Mouse (Mus musculus) granulocyte monocyte progenitor cell, adult 5-6 weeks (primary cell): ENCODE results near the gene Slc39a8. TPM values are rescaled to one million over a fixed set of nuclear protein-coding genes. Genes with fewer than 3 reads are reported as not detected.

Source experiments
- ATAC-seq: replicated peaks from 2 replicates; pipeline ENCODE4 v1.8.0; 2016; ENCODE audit warnings: mild to moderate bottlenecking, moderate TSS enrichment, inconsistent platforms; ENCODE audit not compliant: poor library complexity, severe bottlenecking
- total RNA-seq, 2 experiments: library from RNA; stranded (forward) in 1 of 2; stranded (reverse) in 1 of 2; fragments of 200-712, 200-1000 nt in 1 of 2; fragments of >200 nt in 1 of 2; fragmentation: Nextera tagmentation in 1 of 2; gene quantifications; 2 replicates each; pipeline ENCODE4 v1.2.3; 2014 to 2017

Slc39a8 gene
- total RNA-seq, 2 experiments from 2014 or later = 5.8 to 15.0 TPM

DNA sequence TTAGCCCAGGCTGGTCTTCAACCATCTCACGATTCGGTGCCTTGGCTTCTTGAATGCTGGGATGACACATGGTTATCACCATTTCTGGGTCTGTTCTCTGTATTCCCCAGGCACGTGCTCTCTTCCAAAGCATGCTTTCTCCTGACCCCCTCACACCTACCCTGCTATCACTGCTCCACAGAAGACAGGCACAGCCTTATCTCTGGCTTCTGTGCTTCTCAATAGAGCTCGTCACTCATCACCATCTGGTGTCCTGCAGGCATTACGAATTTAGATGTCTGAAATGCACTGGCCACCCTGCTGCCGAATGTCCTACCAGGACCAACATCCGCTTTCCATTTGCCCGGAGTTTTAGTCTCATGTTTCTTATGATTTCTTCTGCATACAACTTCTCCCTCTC is 18.6 kb downstream of the Slc39a8 start:
- ATAC-seq = no peak

DNA sequence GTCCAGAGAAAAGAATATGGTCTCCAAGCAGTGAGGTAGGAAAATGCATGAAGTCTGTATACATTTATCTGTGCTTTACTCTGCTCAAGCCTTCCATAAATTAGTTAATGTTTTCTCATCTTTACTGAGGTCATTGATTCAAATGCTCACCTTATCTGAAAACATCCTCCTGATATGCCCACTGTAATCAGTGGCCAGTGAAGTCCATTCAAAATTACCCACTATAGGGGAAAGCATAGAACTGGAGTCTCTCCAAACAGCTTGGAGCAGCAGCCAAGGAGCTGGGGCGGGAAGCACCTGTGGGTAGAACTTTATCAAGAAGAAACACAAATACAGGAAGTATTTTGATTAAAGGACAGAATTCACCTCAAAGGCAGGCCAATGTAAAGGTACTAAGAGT is 19.8 kb downstream of the Slc39a8 start:
- no peak for ATAC-seq

DNA sequence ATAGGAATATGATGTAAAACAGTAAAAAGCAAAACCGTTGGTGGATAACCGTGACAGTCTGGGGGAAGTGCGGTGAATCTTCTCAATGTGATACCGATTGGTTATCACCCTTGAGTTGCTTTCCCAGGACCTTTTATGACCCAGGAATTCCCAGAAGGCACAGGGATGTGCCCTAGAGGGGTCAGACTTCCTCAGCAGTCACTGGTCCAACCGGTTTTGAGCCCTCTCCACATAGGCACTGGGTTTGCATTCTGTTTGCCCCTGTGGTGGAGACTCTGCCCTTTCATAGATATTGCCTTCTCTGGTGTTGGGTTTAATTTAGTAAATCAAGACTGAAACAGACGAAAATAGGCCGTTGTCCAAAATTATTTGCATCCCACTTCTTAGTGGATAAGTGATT is 20.8 kb downstream of the Slc39a8 start:
- ATAC-seq = no peak

DNA sequence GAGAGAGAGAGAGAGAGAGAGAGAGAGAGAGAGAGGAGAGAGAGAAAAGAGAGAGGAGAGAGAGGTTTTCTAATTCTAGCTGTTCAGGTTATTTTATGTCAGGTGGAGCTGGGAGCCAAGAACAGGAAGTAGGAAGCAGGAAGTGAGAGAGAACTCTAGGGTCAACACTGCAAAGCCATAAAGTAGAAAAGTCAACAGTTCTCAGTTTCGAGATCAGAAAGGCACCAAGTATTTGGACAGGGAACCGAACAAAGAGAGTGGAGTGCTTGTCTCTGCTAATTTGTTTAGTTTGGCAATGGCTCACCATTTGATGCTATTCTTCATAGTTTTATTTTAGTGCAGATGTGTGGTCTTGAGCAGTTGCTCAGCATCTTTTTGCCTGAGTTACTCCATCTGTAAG is 26.5 kb downstream of the Slc39a8 start:
- ATAC-seq = peak; percentile 63

DNA sequence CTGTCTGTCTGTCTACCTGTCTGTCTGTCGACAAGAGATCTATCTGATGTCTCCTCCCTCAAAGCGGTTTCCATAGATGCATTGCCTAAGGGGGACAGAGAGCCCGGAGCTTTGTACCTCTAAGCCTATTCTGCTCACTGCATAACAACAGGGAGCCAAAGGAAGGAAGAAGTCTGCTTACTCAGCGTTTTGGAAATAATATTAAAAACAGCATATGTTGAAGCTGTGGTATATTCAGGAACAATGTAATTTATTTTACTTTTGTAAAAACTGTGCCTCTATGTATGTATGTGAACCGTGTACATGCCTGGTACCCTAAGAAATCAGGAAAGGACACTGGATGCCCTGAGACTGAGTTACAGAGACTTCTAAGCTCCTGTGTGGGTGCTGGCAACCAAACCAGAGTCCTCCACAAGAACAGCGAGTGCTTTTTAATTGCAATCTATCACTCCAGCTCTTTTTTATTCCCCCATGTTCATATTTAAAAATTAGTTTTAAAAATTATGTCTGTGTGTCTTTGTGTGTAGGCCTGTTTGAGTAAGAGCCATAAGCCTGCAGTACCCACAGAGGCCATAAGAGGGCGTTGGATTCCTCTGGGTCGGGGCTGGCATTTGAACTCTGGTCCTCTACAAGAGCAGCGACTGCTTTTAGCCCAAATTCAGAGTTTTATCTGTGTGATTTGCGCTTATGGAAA is 28.7 kb downstream of the Slc39a8 start:
- no peak for ATAC-seq

DNA sequence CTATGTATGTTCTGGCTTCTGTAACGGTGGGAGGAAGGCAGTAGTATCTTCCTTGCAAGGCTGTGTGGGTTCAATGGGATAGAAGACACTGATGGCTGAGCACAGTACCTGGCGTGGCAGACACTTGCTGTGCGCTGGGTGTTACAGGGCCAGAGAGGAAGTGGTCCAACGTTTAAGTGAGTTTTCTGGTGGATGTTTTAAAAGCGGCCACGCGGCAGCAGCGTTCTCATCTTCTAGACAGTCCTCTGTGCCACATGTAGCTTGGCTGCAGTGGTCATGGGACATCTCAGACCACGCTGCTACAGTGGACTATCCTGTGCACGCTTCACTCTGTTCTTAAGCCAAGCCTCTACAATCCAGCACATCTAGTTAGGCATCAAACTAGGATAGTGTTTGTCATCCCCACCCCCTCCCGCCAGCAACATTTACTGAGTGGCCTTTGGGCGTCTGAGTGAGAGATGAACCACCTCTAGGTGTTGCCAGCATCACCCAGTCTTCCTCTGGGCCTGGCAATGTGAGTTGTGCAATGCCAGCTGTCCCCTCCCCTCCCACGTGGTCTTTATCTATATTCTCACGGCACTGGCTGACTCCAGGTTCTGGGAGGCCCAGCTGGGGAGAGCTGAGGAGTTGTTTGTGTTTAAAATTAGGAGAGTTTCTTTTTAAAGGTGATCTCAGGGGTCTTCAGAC is 29.4 kb downstream of the Slc39a8 start:
- ATAC-seq = peak; percentile 58; the same call in 1 of the 2 replicates

DNA sequence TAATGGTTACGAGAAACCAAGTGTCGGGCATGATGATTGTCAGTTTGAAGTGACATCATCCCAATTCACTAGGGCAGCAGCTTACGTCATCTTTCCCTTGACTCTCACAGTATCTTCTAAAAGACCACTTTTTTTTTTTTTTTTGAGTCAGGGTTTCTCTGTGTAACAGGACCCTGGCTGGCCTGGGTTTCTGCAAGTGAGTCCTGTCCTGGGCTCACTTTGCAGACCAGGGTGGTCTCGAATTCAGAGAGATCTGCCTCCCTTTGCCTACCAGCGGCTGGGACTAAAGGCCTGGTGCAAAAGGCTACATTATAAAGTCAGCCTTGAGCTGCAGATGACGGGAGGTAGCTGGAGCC is 29.9 kb downstream of the Slc39a8 start:
- no peak for ATAC-seq

DNA sequence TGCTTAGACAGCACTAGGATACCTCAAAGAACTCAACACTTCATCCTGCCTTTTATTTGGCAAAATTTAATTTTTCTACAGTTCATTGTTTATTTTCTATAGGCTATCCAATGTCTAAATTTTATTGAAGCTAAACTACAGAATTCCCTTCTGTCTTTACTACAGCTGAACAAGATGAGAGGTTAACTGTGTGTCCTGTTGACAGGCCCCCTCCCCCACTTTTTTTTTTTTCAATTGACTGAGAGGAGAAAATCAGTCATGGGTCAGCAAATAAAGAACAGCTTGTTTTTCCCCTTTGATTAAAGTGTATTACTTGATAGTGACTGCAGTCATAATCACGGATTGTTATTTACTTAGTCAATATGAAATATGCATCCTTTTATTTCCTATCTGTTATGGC is 31.2 kb downstream of the Slc39a8 start:
- ATAC-seq = no peak

DNA sequence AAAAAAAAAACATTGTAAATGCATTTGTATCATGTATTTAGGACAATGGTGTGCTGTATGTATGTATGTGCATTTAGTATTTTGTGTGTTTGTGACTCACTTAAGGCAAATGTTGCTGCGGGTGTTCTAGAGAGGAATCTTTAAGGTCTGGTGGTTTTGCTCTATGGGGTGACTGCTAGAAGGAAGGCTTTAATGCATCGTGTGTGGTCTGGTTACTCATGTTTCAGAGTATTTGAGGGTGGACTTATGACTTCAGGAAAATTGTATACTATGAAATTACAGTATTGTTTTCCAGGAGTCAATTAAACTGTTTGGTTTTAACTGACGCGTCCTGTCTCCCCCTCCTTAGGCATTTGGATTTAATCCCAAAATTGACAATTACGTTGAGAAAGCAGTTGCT is 32.1 kb downstream of the Slc39a8 start:
- ATAC-seq = no peak

DNA sequence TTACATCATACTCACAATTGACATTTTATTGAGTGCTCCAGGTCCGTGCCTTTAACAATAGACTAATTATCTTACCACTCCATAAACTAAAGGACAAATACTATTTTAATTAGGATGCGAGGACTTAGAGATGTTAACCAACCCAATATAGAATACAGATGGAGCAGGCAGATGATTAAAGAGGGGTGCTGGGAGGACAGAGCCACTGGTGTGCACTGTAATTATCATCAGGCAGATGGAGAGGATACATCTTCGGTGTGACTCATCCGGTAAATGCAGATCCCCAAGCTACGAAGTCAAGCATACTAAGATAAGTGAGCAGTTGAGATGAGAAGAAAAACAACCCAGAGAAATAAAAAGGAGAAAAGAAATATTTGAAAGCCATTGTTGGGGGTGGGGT is 34.4 kb downstream of the Slc39a8 start:
- ATAC-seq = no peak

DNA sequence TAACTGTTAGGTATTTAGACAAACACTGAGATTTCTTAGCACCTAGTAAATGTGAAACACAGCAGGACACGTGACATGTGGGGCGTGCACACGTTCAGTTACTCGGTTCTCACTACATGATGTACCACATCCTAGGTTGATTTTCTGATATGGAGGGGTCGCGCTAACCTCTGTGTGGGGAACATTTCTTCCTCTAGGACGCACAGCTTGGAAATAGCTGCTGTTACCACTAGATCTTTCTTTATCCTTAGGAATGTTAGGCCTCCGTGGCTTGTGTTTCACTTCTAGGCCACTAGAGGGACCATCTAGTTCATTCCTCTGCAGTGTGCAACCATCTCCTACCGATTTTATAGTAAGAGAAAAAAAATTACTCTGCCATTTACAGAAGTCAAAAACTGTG is 37.7 kb downstream of the Slc39a8 start:
- peak; percentile 59 for ATAC-seq

DNA sequence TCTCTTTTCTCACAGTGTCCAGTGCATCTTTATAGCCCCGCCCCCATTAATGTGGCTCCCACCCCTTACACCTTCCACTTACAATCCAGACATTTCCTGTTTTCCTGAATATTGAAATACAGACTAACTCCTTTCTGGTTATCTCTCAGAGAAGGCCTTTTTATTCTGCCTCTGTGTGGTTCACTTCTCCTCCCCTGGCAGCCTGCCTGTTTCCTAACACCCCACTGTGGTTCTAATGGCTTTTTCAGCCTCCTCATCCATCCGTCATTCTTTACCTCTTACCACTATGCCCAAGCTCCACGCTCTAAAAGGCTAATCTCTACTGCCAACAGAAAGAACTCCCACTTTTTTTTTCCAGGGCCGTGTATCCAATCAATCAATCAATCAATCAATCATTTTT is 44.0 kb downstream of the Slc39a8 start:
- no peak for ATAC-seq

DNA sequence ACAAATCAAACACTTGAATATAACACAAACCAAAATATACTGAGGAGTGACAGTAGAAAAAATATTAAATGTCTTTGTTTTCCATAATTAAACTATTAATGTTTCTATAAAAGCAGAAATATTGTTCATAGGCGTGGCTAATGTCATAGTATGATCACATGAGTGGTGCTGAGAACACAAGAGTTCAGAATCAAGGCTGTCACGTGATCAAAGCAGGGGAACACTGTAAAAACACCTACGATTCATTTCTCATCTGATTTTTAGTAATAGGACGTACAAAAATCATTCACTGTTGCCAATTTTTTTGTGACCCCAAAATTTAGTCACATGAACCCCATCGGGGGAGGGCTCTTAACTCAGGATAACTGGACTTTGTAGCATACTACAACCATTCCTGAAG is 47.2 kb downstream of the Slc39a8 start:
- ATAC-seq = no peak

DNA sequence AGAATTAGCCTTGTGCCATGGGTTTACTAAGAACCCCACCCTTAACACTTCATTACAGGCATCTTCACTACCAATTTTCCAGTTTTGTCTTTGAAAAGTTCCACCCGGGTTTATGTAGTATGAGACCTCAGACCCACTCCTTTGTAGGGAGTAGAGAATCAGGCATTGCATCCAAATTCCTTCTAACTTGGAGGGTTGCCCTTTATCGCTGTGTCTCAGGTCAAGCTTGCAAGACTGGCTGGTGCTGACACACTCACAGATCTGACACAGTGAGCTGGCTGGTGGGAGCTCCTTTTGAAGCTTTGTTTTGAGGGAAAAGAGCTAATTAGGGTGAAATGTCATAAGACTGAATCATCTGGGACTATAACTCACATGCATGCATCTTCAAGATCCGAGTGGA is 48.5 kb downstream of the Slc39a8 start:
- no peak for ATAC-seq

DNA sequence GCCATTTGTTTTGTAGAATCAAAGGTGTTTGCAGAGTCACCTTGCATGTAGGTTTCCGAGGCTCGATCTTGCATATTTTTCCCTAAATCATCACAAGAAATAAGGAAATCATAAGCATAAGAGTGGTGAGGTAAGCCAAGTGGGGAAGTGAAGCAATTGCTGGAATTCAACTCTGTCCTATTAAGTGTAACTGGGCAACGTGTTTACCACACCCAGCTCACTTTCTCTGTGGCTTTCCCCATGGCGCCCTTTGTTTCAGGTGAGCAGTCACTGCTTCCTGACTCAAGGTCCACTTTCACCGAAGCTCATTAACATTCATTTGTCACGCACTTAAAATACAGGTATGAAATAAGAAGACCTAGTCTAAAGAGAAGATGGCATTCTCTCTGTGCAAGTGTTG is 53.0 kb downstream of the Slc39a8 start:
- no peak for ATAC-seq

DNA sequence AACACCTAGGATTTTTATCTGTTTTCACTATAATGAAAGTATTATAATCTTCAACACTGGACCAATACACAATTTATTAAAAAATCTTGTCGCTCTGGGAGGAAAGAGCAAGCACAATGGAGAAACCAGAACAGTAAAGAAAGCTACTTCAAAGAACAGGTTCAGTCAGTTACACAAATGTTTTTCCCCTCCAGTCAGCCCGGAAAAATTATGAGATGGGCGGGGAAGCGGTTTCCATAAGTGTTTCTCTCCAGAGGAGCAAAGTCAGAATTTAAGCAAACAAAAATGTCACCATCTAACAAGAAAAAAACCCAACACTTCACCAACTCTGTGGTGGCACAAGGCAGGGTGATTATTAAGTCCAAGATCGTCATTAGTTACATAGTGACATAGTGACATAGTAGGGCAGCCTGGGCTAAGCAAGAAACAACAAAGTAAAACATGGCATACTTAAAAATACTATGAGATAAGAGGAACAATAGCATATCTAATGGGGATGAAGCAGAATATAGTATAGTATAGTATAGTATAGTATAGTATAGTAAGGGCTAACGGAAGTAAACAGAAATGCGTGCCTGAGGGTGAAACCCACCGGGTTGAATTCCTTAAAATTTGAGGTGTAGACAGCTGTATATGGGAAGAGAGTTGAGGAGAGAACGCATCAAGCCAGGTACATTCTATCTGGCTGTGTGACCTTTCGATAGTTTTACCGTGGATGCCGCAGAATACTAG is 61.0 kb downstream of the Slc39a8 start:
- no peak for ATAC-seq

DNA sequence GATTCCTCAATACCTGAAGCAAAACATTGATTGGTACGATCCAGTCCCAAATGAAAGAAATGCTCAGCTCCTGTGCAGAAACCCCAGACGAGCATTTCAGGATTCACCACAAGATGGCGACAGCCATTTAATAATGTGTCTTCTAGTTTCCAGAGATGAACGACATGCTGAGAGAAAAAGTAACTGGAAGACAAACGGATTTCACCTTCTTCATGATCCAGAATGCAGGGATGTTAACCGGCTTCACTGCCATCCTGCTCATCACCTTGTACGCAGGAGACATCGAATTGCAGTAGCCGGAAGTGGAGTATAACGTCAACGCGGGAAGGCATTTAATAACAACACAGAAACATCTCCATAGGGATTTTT is 61.6 kb downstream of the Slc39a8 start:
- ATAC-seq = peak; percentile 62

DNA sequence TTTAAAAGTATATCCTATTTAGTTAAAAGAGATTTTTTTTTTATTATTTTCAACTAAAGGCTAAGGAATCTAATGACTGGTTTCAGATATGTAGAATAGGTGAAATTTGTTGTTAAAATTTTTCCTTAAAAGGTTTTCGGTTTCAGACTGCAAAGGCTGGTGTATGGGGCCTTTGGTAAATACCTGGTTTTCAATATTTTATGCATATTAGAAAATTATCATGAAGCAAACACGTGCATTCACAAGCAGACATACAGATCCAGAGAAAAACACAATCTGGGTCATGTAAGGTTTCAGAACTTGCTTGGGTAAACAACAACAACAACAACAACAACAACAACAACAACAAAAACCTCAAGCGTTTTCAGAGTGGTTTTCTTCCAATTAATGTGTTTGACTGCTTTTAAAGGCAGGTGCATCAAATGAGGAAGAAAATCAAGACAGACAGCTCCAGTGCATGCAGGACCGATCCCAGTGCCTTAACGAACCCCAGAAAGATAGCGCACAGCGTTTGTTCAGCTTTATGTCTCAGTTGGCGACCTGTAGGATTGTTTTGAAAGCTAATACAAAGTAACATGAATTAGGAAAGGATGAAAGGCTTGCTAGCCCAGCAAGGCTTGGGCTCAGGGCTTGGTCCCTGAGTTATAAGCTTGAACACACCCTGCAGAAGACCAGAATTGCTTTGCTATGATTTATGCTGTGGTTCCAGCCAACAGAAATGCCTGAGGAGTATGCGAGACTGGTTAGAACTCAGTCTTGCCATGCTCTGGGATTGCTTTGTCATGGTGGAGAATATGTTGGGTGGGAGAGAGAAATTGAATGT is 62.2 kb downstream of the Slc39a8 start:
- no peak for ATAC-seq

DNA sequence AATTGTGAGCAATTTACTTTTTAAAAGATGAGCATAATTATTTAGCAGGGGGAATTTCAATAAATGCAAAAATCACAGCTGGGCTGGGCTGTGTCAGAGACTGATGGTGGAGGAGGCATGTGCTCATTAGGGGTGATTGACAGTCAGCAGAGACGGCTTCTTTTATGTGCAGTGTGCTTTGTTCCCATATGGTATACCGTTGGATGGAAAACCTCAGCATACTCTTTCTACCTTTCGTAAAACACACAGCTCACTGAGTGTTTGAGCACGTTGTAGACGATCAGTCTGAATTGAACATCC is 62.7 kb downstream of the Slc39a8 start:
- ATAC-seq = no peak

DNA sequence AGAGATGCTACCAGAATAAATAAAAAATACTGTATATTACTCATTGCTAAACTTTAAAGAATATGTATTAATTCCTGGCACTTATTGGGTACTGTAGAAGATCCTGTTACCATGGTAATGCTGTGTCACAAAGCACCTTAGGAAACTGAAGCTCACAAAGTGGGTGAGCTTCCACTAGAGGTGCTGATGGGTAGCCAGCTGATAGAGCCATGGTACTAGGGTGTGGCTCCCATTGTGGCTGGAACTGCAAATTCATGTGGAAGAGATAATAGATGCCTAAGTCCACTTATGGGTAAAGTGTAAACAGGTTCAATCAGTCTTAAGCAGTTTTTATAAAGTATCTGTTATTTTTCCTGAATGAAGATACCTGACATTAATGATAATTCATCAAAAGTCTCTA is 64.3 kb downstream of the Slc39a8 start:
- no peak for ATAC-seq

DNA sequence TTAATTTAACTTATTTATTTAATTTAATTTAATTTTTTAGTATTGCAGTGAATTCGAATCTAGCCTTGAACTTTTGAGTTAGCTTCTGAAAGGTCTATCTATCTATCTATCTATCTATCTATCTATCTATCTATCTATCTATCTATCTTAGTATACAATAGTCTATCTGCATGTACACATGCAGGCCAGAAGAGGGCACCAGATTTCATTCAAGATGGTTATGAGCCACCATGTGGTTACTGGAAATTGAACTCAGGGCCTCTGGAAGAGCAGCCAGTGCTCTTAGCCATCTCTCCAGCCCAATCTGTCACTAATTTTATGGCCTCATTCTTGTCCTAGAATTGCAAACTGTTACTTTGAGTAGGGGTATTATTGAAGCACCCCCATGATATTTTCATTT is 78.3 kb downstream of the Slc39a8 start:
- no peak for ATAC-seq
